Mouse (Mus musculus) small intestine, adult 2 months (tissue): Measurements from ENCODE around the gene Lce1g.

ENCODE experiments used
- CTCF ChIP-seq: fragments of 200-500 bp; IDR thresholded peaks from 2 replicates; pipeline ENCODE4 v1.5.1; 2012; ENCODE audit warnings: low read depth, mild to moderate bottlenecking, control low read depth, inconsistent platforms, low read length, moderate library complexity, mixed read lengths; ENCODE audit not compliant: insufficient replicate concordance, insufficient read length; ENCODE audit errors: extremely low read depth
- POLR2A ChIP-seq: fragments of 200-500 bp; IDR thresholded peaks from 2 replicates; pipeline ENCODE4 v1.6.1; 2012; ENCODE audit warnings: low read depth, mild to moderate bottlenecking, control low read depth, inconsistent platforms, low read length, moderate library complexity

DNA sequence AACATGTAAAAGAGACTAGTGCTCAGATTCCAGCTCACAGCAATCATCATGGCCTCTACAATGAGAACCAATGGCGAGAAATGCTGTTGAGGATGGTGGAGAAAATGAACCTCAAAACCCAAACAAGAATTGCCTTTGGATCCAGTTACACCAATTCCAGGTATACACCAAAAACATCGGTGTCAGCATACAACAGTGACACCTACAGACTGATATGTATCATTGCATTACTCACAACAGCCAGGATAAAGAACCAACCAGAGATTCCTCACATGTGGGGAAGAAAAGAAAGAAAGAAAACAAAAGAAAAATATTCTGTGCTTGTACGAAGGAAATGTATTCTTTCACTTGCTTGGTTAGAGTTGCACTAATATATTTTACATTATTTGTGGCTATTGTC, 19.4 kb upstream of the Lce1g start:
- TF ChIP-seq CTCF (no peak), POLR2A (no peak)
